Mouse (Mus musculus) brain, embryonic 14.5 days (tissue): ENCODE data around the gene Tgm5. TPM values are rescaled to one million over a fixed set of nuclear protein-coding genes. Genes with fewer than 3 reads are reported as not detected.
"Not testable (repeated sequence)": the region's sequence is repeated elsewhere in the genome, so short reads cannot be mapped to it uniquely, and the experiment has no call there.

Source experiments
- DNase-seq: peaks from one replicate; pipeline ENCODE4 v3.0.0-alpha.2; 2011; ENCODE audit warnings: low read depth
- CTCF ChIP-seq: fragments of 200-500 bp; IDR thresholded peaks from 2 replicates; pipeline ENCODE4 v1.5.1; 2012; ENCODE audit warnings: inconsistent platforms, mild to moderate bottlenecking, moderate library complexity, borderline replicate concordance; ENCODE audit not compliant: insufficient read depth, insufficient read length; ENCODE audit errors: extremely low read depth
- POLR2A ChIP-seq: fragments of 200-500 bp; IDR thresholded peaks from 2 replicates; pipeline ENCODE4 v1.6.1; 2012; ENCODE audit warnings: mild to moderate bottlenecking, inconsistent platforms, borderline replicate concordance; ENCODE audit not compliant: poor library complexity, insufficient read depth, insufficient read length, severe bottlenecking; ENCODE audit errors: extremely low read depth
- polyA plus RNA-seq: library from polyadenylated mRNA; depleted of rRNA; stranded (reverse); fragments of >200 nt; gene quantifications from 2 replicates; pipeline ENCODE4 v1.2.3, GENCODE M21; 2012

Gene Tgm5
- polyA plus RNA-seq, 1 experiment: 0.05 TPM

DNA sequence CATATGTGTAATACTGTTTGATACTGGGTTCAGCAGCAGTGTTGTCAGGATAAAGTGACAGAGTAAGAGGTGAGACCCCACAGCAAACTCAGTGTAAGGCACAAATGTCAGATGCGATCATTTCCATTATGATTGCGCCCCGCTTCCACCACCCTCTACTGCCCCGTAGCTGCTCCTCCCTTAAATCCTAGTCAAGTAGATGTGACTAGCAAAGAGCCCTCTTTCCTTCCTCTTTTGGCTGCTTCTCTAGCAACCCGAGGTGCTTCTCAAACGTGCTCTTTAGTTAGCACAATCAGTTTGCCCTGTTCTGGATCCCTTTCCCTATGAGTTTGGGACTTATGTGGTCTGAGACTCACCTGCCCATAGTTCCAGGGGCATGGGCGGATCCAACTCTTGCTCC, 10.9 kb downstream of the Tgm5 start:
- TF ChIP-seq CTCF: no peak
- DNase-seq: no peak

GRCm38 (mm10) chr2:121071871-121072270, 13.8 kb downstream of the Tgm5 start:
- TF ChIP-seq CTCF (no peak), POLR2A (no peak)
- no peak for DNase-seq

DNA sequence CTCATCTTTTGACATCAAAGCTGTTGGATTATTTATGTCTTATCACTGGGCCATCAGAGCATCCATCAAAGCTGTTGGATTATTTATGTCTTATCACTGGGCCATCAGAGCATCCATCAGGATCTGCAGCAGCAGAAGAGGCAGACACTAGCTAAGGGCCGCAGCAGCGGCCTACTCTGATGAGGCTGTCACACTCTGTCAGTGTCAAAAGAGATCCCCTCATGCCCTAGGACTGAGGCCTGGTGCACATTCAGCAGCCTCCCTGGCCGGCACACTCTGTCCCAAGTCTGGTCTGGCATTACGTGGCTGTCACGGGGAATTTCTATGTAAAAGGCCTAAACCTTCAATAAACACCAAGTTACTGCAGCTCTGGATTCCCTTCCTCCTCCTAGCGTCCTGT, 16.1 kb downstream of the Tgm5 start:
- no peak for TF ChIP-seq POLR2A
- TF ChIP-seq CTCF: no peak
- no peak for DNase-seq

- TF ChIP-seq CTCF: no peak
- TF ChIP-seq POLR2A: no peak
- DNase-seq: no peak
Observed at GRCm38 (mm10) chr2:121067116-121067515, 18.5 kb downstream of the Tgm5 start.

- no peak for DNase-seq
- TF ChIP-seq CTCF: no peak
- TF ChIP-seq POLR2A: no peak
Observed at GRCm38 (mm10) chr2:121061315-121061714, 24.3 kb downstream of the Tgm5 start.

DNA sequence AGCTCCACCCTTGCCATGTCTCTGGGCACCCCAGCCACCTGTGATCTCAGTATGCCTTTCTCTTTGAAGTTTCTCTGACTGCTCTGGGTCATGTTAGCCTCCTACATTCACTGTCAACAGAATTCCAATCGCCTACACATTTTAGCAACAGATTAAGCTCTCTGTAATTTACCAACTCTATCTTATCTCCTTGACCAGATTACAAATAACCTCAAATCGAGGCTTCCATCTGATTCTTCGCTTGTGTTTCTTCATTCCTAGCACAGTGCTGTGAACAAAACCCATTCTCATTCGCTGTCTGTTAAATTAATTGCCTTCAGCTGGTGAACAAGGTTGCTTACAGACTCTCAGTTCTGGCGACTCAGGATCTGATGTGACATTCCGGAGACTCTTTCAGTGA, 27.6 kb downstream of the Tgm5 start:
- no peak for DNase-seq
- TF ChIP-seq POLR2A: no peak
- TF ChIP-seq CTCF: no peak

- TF ChIP-seq CTCF (no peak), POLR2A (no peak)
- DNase-seq: no peak
Observed at GRCm38 (mm10) chr2:121055915-121056314, 29.7 kb downstream of the Tgm5 start.

- no peak for DNase-seq
- no peak for TF ChIP-seq POLR2A
- TF ChIP-seq CTCF: no peak
Observed at GRCm38 (mm10) chr2:121054060-121054459, 31.6 kb downstream of the Tgm5 start.

DNA sequence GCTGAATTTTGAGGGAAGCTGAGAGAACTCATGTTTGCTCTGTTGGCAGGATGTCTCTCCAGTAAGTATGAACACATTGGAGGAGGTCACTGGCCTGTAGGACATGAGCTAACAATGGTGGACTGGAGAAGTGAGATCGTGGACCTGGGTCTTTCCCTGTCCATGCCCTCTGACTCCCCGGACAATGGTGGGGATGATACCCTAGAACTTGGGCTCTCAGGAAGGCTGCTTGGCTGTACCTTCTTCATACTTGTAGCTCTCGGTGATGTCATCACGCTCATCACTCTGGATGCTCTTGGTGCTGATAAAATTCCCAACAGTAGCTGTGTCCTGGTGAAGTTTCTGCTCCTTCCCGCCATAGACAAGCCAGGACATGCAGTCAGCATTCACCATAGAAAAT, 33.5 kb downstream of the Tgm5 start:
- no peak for TF ChIP-seq CTCF
- no peak for TF ChIP-seq POLR2A
- no peak for DNase-seq

GRCm38 (mm10) chr2:121045653-121046052, 40.0 kb downstream of the Tgm5 start:
- no peak for TF ChIP-seq CTCF
- TF ChIP-seq POLR2A: no peak

GRCm38 (mm10) chr2:121041098-121041497, 44.5 kb downstream of the Tgm5 start:
- DNase-seq: peak; percentile 56
- TF ChIP-seq POLR2A (no peak), CTCF (peak; percentile 55; the same call in 1 of the 2 replicates)

More at GRCm38 (mm10) chr2:121045653-121046052, 40.0 kb downstream of the Tgm5 start:
- DNase-seq: no peak

DNA sequence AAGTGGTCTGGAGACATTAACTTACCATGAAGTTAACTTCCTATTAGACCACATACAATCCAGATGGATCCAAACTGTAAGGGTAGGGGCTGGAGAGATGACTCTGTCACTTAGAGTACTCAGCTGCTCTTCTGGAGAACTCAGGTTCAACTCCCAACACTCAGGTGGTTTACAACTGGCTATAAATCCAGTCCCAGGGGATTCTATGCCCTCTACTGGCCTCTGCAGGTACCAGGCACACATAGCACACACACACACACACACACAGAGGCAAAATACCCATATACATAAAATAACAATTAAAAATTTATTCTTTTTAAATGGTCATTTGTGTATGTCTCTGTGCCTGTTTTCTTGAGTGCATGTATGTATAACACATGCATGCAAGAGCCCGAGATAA, 46.3 kb downstream of the Tgm5 start:
- DNase-seq: no peak
- TF ChIP-seq CTCF: no peak

- not testable (repeated sequence) for DNase-seq
Observed at GRCm38 (mm10) chr2:121038851-121039250, 46.8 kb downstream of the Tgm5 start.

- no peak for TF ChIP-seq CTCF
- TF ChIP-seq POLR2A: no peak
Observed at GRCm38 (mm10) chr2:121036733-121037341, 48.8 kb downstream of the Tgm5 start, which contains the start of gene Epb42. Gene Epb42 (minus strand): TSS chr2:121037072.

More at GRCm38 (mm10) chr2:121036733-121037341, 48.8 kb downstream of the Tgm5 start, which contains the start of gene Epb42:
- DNase-seq: no peak
